10 mouse cellular contexts compared by ENCODE assay signal in the genomic region with DNA sequence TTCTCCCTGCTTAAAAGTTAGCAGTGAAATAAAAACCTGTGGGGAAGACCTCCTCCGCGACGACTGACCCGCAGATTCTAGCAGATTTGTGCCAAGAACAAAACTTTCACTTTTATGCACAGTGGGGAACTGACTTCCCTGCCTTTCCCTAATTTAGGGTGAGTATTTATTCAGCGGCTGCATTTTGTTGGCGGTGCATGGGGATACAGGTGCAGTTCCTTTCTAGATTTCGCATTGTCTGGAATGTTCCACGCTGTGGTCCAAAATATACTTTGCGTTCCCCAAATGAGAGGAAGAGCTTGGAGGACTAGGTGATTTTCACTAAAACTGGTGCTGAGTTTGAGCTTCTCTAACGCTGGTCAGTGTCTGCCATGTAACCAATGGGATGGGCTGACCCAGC. TPM values are rescaled to one million over a fixed set of nuclear protein-coding genes. Genes with fewer than 3 reads are reported as not detected.
A peak's percentile ranks its signal among the peaks of the same experiment; 100 is the strongest.
DNase-seq lines count a peak whose midpoint lies in the region; ATAC-seq lines count a peak whose summit lies in the region.
"Had no signal": no experiment of that assay in that cellular context is flagged by ENCODE, and none has a peak within 500 bp of the region (broad histone marks: within the 10 kb centered on the region; RNA-seq: fewer than 3 reads in every experiment).

No protein-coding gene starts in this region.

- no peak overlapping the region for H3K27ac ChIP-seq in embryonic facial prominence, embryonic 12.5 days
- H3K27ac ChIP-seq in embryonic facial prominence, embryonic 10.5 days (replicated peaks), result no peak overlapping the region
- H3K27ac ChIP-seq in limb, embryonic 12.5 days, result no peak overlapping the region
- H3K27ac ChIP-seq in limb, embryonic 10.5 days, result no peak overlapping the region
- H3K27ac ChIP-seq in heart, embryonic 11.5 days (ENCODE audit: low read depth, low read length), result no peak overlapping the region
- no peak overlapping the region for H3K27ac ChIP-seq in liver, embryonic 12.5 days

- peaks cover 9% of the 10 kb centered on the region for H3K4me1 ChIP-seq in embryonic facial prominence, embryonic 12.5 days
- H3K4me1 ChIP-seq in embryonic facial prominence, embryonic 10.5 days, result peaks cover 9% of the 10 kb centered on the region
- H3K4me1 ChIP-seq in limb, embryonic 12.5 days (replicated peaks), result peaks cover 10% of the 10 kb centered on the region
- peaks cover 10% of the 10 kb centered on the region for H3K4me1 ChIP-seq in limb, embryonic 10.5 days
- no peaks in the 10 kb centered on the region for H3K4me1 ChIP-seq in heart, embryonic 11.5 days (ENCODE audit: control insufficient read depth, insufficient read depth, low read length)
- H3K4me1 ChIP-seq in liver, embryonic 12.5 days, result peaks cover 20% of the 10 kb centered on the region

- DNase-seq in embryonic facial prominence, embryonic 10.5 days (ENCODE audit: low spot score), result no peak
- DNase-seq in limb, embryonic 10.5 days (ENCODE audit: low spot score), result no peak
- DNase-seq in testis, postnatal 14 days (ENCODE audit: low spot score), result no peak
- DNase-seq in layer of hippocampus, postnatal 25 days (ENCODE audit: extremely low spot score in 1 of 2, low spot score in 1 of 2), result no peak
- DNase-seq: cerebellum, adult 9-11 months; kidney, adult 9 months had no signal

- H3K9ac ChIP-seq in embryonic facial prominence, embryonic 12.5 days, result no peak overlapping the region
- no peak overlapping the region for H3K9ac ChIP-seq in limb, embryonic 12.5 days (replicated peaks)
- no peak overlapping the region for H3K9ac ChIP-seq in heart, embryonic 11.5 days (ENCODE audit: low read depth, low read length)
- H3K9ac ChIP-seq in liver, embryonic 12.5 days, result no peak overlapping the region

- 42% methylated on average over 10 of the region's 10 CpGs for WGBS in embryonic facial prominence, embryonic 12.5 days
- 40% methylated on average over 10 of the region's 10 CpGs for WGBS in embryonic facial prominence, embryonic 10.5 days
- WGBS in limb, embryonic 12.5 days, result 41% methylated on average over 10 of the region's 10 CpGs
- WGBS in limb, embryonic 10.5 days, result 49% methylated on average over 10 of the region's 10 CpGs
- 45% methylated on average over 10 of the region's 10 CpGs for WGBS in heart, embryonic 11.5 days (ENCODE audit: insufficient replicate concordance)
- 53% methylated on average over 10 of the region's 10 CpGs for WGBS in liver, embryonic 12.5 days (ENCODE audit: insufficient replicate concordance)

- H3K4me3 ChIP-seq in embryonic facial prominence, embryonic 12.5 days, result no peak overlapping the region
- H3K4me3 ChIP-seq in embryonic facial prominence, embryonic 10.5 days, result no peak overlapping the region
- H3K4me3 ChIP-seq in limb, embryonic 12.5 days (replicated peaks), result no peak overlapping the region
- H3K4me3 ChIP-seq in limb, embryonic 10.5 days, result no peak overlapping the region
- H3K4me3 ChIP-seq in heart, embryonic 11.5 days (ENCODE audit: low read depth, low read length), result no peak overlapping the region
- no peak overlapping the region for H3K4me3 ChIP-seq in liver, embryonic 12.5 days

- H3K4me2 ChIP-seq in embryonic facial prominence, embryonic 12.5 days (replicated peaks), result peak overlapping the region; percentile 9; the same call in 1 of the 2 replicates
- H3K4me2 ChIP-seq in limb, embryonic 12.5 days, result peak overlapping the region; percentile 15
- H3K4me2 ChIP-seq in heart, embryonic 11.5 days, result peak overlapping the region; percentile 38
- H3K4me2 ChIP-seq in liver, embryonic 12.5 days, result peak overlapping the region; percentile 49

- H3K27me3 ChIP-seq in embryonic facial prominence, embryonic 12.5 days, result no peaks in the 10 kb centered on the region
- no peaks in the 10 kb centered on the region for H3K27me3 ChIP-seq in embryonic facial prominence, embryonic 10.5 days (replicated peaks; ENCODE audit: low read depth, poor library complexity, severe bottlenecking)
- H3K27me3 ChIP-seq in limb, embryonic 12.5 days, result no peaks in the 10 kb centered on the region
- no peaks in the 10 kb centered on the region for H3K27me3 ChIP-seq in limb, embryonic 10.5 days (ENCODE audit: low read depth, poor library complexity, severe bottlenecking)
- H3K27me3 ChIP-seq in heart, embryonic 11.5 days (ENCODE audit: control insufficient read depth, insufficient read depth, low read length), result no peaks in the 10 kb centered on the region
- H3K27me3 ChIP-seq in liver, embryonic 12.5 days (replicated peaks), result no peaks in the 10 kb centered on the region

- H3K9me3 ChIP-seq in embryonic facial prominence, embryonic 12.5 days, result no peaks in the 10 kb centered on the region
- no peaks in the 10 kb centered on the region for H3K9me3 ChIP-seq in embryonic facial prominence, embryonic 10.5 days
- H3K9me3 ChIP-seq in limb, embryonic 12.5 days, result no peaks in the 10 kb centered on the region
- no peaks in the 10 kb centered on the region for H3K9me3 ChIP-seq in limb, embryonic 10.5 days (replicated peaks)
- H3K9me3 ChIP-seq in heart, embryonic 11.5 days (replicated peaks; ENCODE audit: control insufficient read depth, low read length), result no peaks in the 10 kb centered on the region
- no peaks in the 10 kb centered on the region for H3K9me3 ChIP-seq in liver, embryonic 12.5 days (replicated peaks)

- no peaks in the 10 kb centered on the region for H3K36me3 ChIP-seq in embryonic facial prominence, embryonic 12.5 days
- no peaks in the 10 kb centered on the region for H3K36me3 ChIP-seq in embryonic facial prominence, embryonic 10.5 days (replicated peaks)
- no peaks in the 10 kb centered on the region for H3K36me3 ChIP-seq in limb, embryonic 12.5 days
- H3K36me3 ChIP-seq in limb, embryonic 10.5 days, result no peaks in the 10 kb centered on the region
- no peaks in the 10 kb centered on the region for H3K36me3 ChIP-seq in heart, embryonic 11.5 days (ENCODE audit: control insufficient read depth, insufficient read depth, low read length)
- H3K36me3 ChIP-seq in liver, embryonic 12.5 days, result no peaks in the 10 kb centered on the region

- ATAC-seq in embryonic facial prominence, embryonic 12.5 days (ENCODE audit: insufficient number of reproducible peaks, insufficient read depth, low FRiP score, low TSS enrichment), result no peak
- no peak for ATAC-seq in limb, embryonic 12.5 days (ENCODE audit: insufficient number of reproducible peaks, insufficient read depth, low FRiP score, low TSS enrichment, low read depth)
- ATAC-seq in heart, embryonic 11.5 days (replicated peaks; ENCODE audit: insufficient number of reproducible peaks, low FRiP score, low TSS enrichment), result no peak
- no peak for ATAC-seq in liver, embryonic 12.5 days

RNA-seq across cellular contexts. Expression of a gene that starts 16.6 kb away (rescaled TPM):
- polyA plus RNA-seq in embryonic facial prominence, embryonic 12.5 days (2016; fragmentation: Nextera tagmentation; extraction: Ambion mirVana), result 0.41 and 0.62 TPM in 2 replicates
- polyA plus RNA-seq in embryonic facial prominence, embryonic 10.5 days (2016; fragmentation: Nextera tagmentation; extraction: Ambion mirVana), result 0.16 and 0.30 TPM in 2 replicates
- polyA plus RNA-seq in limb, embryonic 12.5 days (2016; fragmentation: Nextera tagmentation; extraction: Ambion mirVana), result 0.65 and 0.79 TPM in 2 replicates
- polyA plus RNA-seq in limb, embryonic 10.5 days (2016; fragmentation: Nextera tagmentation; extraction: Ambion mirVana), result 0.26 and 0.39 TPM in 2 replicates
- polyA plus RNA-seq in heart, embryonic 11.5 days (2014; fragmentation: Nextera tagmentation; extraction: Ambion mirVana), result 0.69 and 1.3 TPM in 2 replicates
- 1.1 and 1.4 TPM in 2 replicates for polyA plus RNA-seq in liver, embryonic 12.5 days (2016; fragmentation: Nextera tagmentation; extraction: Ambion mirVana)
- 1 to 10 TPM; 1.1 to 1.2 TPM for total RNA-seq in layer of hippocampus, postnatal 25 days (2021)
